Mouse (Mus musculus) megakaryocyte-erythroid progenitor cell, adult 5-6 weeks (primary cell): ENCODE results near the gene AI854703. TPM values are rescaled to one million over a fixed set of nuclear protein-coding genes. Genes with fewer than 3 reads are reported as not detected.

Experiments
- ATAC-seq: replicated peaks from 2 replicates; pipeline ENCODE4 v1.8.0; 2016; ENCODE audit warnings: mild to moderate bottlenecking, inconsistent platforms; ENCODE audit not compliant: severe bottlenecking, poor library complexity, low FRiP score, low TSS enrichment
- total RNA-seq, 2 experiments: library from RNA; stranded (forward) in 1 of 2; stranded (reverse) in 1 of 2; fragments of 200-1000, 215-1000 nt in 1 of 2; fragments of >200 nt in 1 of 2; fragmentation: Nextera tagmentation in 1 of 2; gene quantifications; 2 replicates each; pipeline ENCODE4 v1.2.3; 2014 to 2017

The AI854703 gene
- 1.9 and 4.2 TPM in 2 replicates for total RNA-seq (2014; fragmentation: Nextera tagmentation)
- 1.4 and 3.0 TPM in 2 replicates for total RNA-seq (2017)

GRCm38 (mm10) chr6:48626464-48626863 lies at the start of gene AI854703:
Gene AI854703, plus strand, starts transcription at chr6:48626764.
- ATAC-seq, result no peak

- no peak for ATAC-seq
These were observed 47.8 kb upstream of the AI854703 start for GRCm38 (mm10) chr6:48578736-48579135.

GRCm38 (mm10) chr6:48579215-48579648 lies 47.3 kb upstream of the AI854703 start:
- no peak for ATAC-seq

- no peak for ATAC-seq
These were observed 45.3 kb upstream of the AI854703 start for GRCm38 (mm10) chr6:48581257-48581656.

- ATAC-seq, result peak; percentile 73
These were observed 44.5 kb upstream of the AI854703 start for GRCm38 (mm10) chr6:48582037-48582436.

- ATAC-seq, result no peak
These were observed 37.3 kb upstream of the AI854703 start, which contains the start of gene Gm45021 for GRCm38 (mm10) chr6:48589194-48589750. Gene Gm45021, plus strand, starts transcription at chr6:48589610.

- ATAC-seq, result no peak
These were observed 35.2 kb upstream of the AI854703 start for GRCm38 (mm10) chr6:48591221-48591845.

GRCm38 (mm10) chr6:48591871-48592270 lies 34.7 kb upstream of the AI854703 start:
- no peak for ATAC-seq

- peak; percentile 82 for ATAC-seq
These were observed 33.2 kb upstream of the AI854703 start, which contains the start of the genes Repin1 and Gm44965 for GRCm38 (mm10) chr6:48593158-48594042. Gene Repin1, plus strand, starts transcription at chr6:48593883. Gene Gm44965, plus strand, starts transcription at chr6:48593941.

- ATAC-seq, result peak; percentile 18
These were observed 32.4 kb upstream of the AI854703 start for GRCm38 (mm10) chr6:48594043-48594738.

GRCm38 (mm10) chr6:48595278-48595677 lies 31.3 kb upstream of the AI854703 start:
- ATAC-seq, result no peak

- ATAC-seq, result no peak
These were observed 29.9 kb upstream of the AI854703 start for GRCm38 (mm10) chr6:48596545-48597232.

- no peak for ATAC-seq
These were observed 29.3 kb upstream of the AI854703 start for GRCm38 (mm10) chr6:48597233-48597625.

GRCm38 (mm10) chr6:48600594-48600993 lies 26.0 kb upstream of the AI854703 start:
- no peak for ATAC-seq

- peak; percentile 99 for ATAC-seq
These were observed 25.1 kb upstream of the AI854703 start, which contains the start of gene Zfp775 for GRCm38 (mm10) chr6:48601271-48602079. Gene Zfp775, plus strand, starts transcription at chr6:48602063.

- ATAC-seq, result peak; percentile 39
These were observed 24.4 kb upstream of the AI854703 start for GRCm38 (mm10) chr6:48602080-48602741.

GRCm38 (mm10) chr6:48608124-48608523 lies 18.4 kb upstream of the AI854703 start:
- ATAC-seq, result no peak

- ATAC-seq, result peak; percentile 75
These were observed 17.1 kb upstream of the AI854703 start for GRCm38 (mm10) chr6:48609512-48609911.
